Mouse (Mus musculus) midbrain, postnatal 0 days (tissue): ENCODE measurements at regions not wholly inside any gene's neighbourhood (a gene's known extent, or its start where the extent isn't known, plus 50 kb on each side); places are given as distances from the start of the nearest gene placed in this dataset.

Experiments used
- ATAC-seq: fragments of 200-750 bp; cut with Nextera tagmentation; 2 replicates; pipeline ENCODE4 v1.8.0; 2017; ENCODE audit warnings: moderate number of reproducible peaks, mild to moderate bottlenecking, moderate TSS enrichment, moderate library complexity; ENCODE audit not compliant: low FRiP score
- DNase-seq: peaks from one replicate; pipeline ENCODE4 v3.0.0-alpha.2; 2015; ENCODE audit warnings: low spot score
- H3K27ac ChIP-seq: fragments of 300-500 bp; sonication (generic); 2 replicates; pipeline ENCODE4 v1.5.1; 2014; ENCODE audit warnings: low read depth, mild to moderate bottlenecking, low read length, mixed read lengths
- H3K27me3 ChIP-seq: fragments of 300-500 bp; sonication (generic); 2 replicates; pipeline ENCODE4 v1.6.1; 2014; ENCODE audit warnings: low read length, control low read depth, mixed read lengths; ENCODE audit not compliant: insufficient read depth
- H3K36me3 ChIP-seq: fragments of 300-500 bp; sonication (generic); 2 replicates; pipeline ENCODE4 v1.6.1; 2014; ENCODE audit warnings: low read length, control low read depth, mixed read lengths; ENCODE audit not compliant: insufficient read depth
- H3K4me1 ChIP-seq: fragments of 300-500 bp; sonication (generic); 2 replicates; pipeline ENCODE4 v1.6.1; 2014; ENCODE audit warnings: mild to moderate bottlenecking, control low read depth, antibody characterized with exemption, low read length, mixed read lengths; ENCODE audit not compliant: insufficient read depth
- H3K4me2 ChIP-seq: fragments of 300-500 bp; sonication (generic); 2 replicates; pipeline ENCODE4 v1.6.1; 2014; ENCODE audit warnings: low read depth, mild to moderate bottlenecking, low read length, mixed read lengths; ENCODE audit not compliant: poor library complexity, severe bottlenecking
- H3K4me3 ChIP-seq: fragments of 300-500 bp; sonication (generic); 2 replicates; pipeline ENCODE4 v1.5.1; 2014; ENCODE audit warnings: low read depth, mild to moderate bottlenecking, low read length, moderate library complexity
- H3K9ac ChIP-seq: fragments of 300-500 bp; sonication (generic); replicated peaks from 2 replicates; pipeline ENCODE4 v1.6.1; 2014; ENCODE audit warnings: mild to moderate bottlenecking, low read length, moderate library complexity, mixed read lengths; ENCODE audit not compliant: poor library complexity, severe bottlenecking
- H3K9me3 ChIP-seq: fragments of 300-500 bp; sonication (generic); 2 replicates; pipeline ENCODE4 v1.6.1; 2016; ENCODE audit warnings: low read length, control low read depth
- CTCF ChIP-seq: IDR thresholded peaks from 2 replicates; pipeline ENCODE4 v1.5.1; 2016; ENCODE audit warnings: antibody characterized with exemption, mild to moderate bottlenecking
- WGBS: fragments of 180-500 bp; shearing (Covaris S2); extraction: QIAGEN DNeasy Blood & Tissue Kit; methylation state at CpG from one replicate; pipeline ENCODE4 v1.1.7; 2014; 5-methylcytosine and 5-hydroxymethylcytosine counted together

- Histone ChIP-seq H3K9ac (no peak overlapping the region), H3K27me3 (no peaks in the 10 kb centered on the region), H3K9me3 (no peaks in the 10 kb centered on the region), H3K4me2 (no peak overlapping the region), H3K27ac (no peak overlapping the region), H3K36me3 (no peaks in the 10 kb centered on the region), H3K4me3 (no peak overlapping the region), H3K4me1 (no peaks in the 10 kb centered on the region)
- 91% methylated on average over 5 of the region's 5 CpGs for WGBS
- no peak for ATAC-seq
- TF ChIP-seq CTCF = no peak
- DNase-seq = no peak
Observed at GRCm38 (mm10) chr2:147715791-147716190, 331.0 kb downstream of the Foxa2 start.

- Histone ChIP-seq H3K9ac (no peak overlapping the region), H3K4me2 (no peak overlapping the region), H3K4me1 (no peaks in the 10 kb centered on the region), H3K27me3 (no peaks in the 10 kb centered on the region), H3K9me3 (no peaks in the 10 kb centered on the region), H3K36me3 (no peaks in the 10 kb centered on the region), H3K4me3 (no peak overlapping the region), H3K27ac (no peak overlapping the region)
- DNase-seq = peak; percentile 58
- 0 out of 2 replicates have a peak, but pooled peaks have one; percentile 16 for ATAC-seq
- WGBS = 63% methylated on average over 8 of the region's 8 CpGs
- TF ChIP-seq CTCF = no peak
Observed at GRCm38 (mm10) chr2:147710593-147711265, 336.0 kb downstream of the Foxa2 start.

- H3K36me3 ChIP-seq = no peaks in the 10 kb centered on the region
- DNase-seq (no peak), ATAC-seq (no peak)
- H3K4me1 ChIP-seq = no peaks in the 10 kb centered on the region
- no peak overlapping the region for H3K4me2 ChIP-seq
- H3K9me3 ChIP-seq = no peaks in the 10 kb centered on the region
- no peak overlapping the region for H3K9ac ChIP-seq
- no peaks in the 10 kb centered on the region for H3K27me3 ChIP-seq
- H3K4me3 ChIP-seq = no peak overlapping the region
- TF ChIP-seq CTCF = no peak
- no peak overlapping the region for H3K27ac ChIP-seq
Observed at GRCm38 (mm10) chr2:147709799-147710198, 337.0 kb downstream of the Foxa2 start.

- no peak overlapping the region for H3K4me3 ChIP-seq
- H3K27ac ChIP-seq = no peak overlapping the region
- ATAC-seq = no peak
- H3K27me3 ChIP-seq = no peaks in the 10 kb centered on the region
- H3K9ac ChIP-seq = no peak overlapping the region
- H3K36me3 ChIP-seq = no peaks in the 10 kb centered on the region
- TF ChIP-seq CTCF = no peak
- no peaks in the 10 kb centered on the region for H3K9me3 ChIP-seq
- no peak for DNase-seq
- no peaks in the 10 kb centered on the region for H3K4me1 ChIP-seq
- H3K4me2 ChIP-seq = no peak overlapping the region
- 85% methylated on average over 6 of the region's 6 CpGs for WGBS
Observed at GRCm38 (mm10) chr2:147707156-147707555, 339.6 kb downstream of the Foxa2 start.

GRCm38 (mm10) chr2:147703981-147704380 lies 342.3 kb downstream of the Pax1 start:
- no peak for ATAC-seq
- H3K9me3 ChIP-seq = no peaks in the 10 kb centered on the region
- no peak overlapping the region for H3K4me3 ChIP-seq
- no peak for TF ChIP-seq CTCF
- WGBS = 70% methylated on average over 10 of the region's 10 CpGs
- no peak overlapping the region for H3K27ac ChIP-seq
- H3K4me1 ChIP-seq = no peaks in the 10 kb centered on the region
- H3K4me2 ChIP-seq = no peak overlapping the region
- no peak overlapping the region for H3K9ac ChIP-seq
- no peak for DNase-seq
- H3K36me3 ChIP-seq = no peaks in the 10 kb centered on the region
- no peaks in the 10 kb centered on the region for H3K27me3 ChIP-seq

GRCm38 (mm10) chr2:147702330-147703063 lies 340.8 kb downstream of the Pax1 start:
- DNase-seq (no peak), ATAC-seq (no peak)
- no peaks in the 10 kb centered on the region for H3K9me3 ChIP-seq
- no peaks in the 10 kb centered on the region for H3K27me3 ChIP-seq
- no peak overlapping the region for H3K9ac ChIP-seq
- no peaks in the 10 kb centered on the region for H3K4me1 ChIP-seq
- no peak overlapping the region for H3K4me2 ChIP-seq
- WGBS = 18% methylated on average over 6 of the region's 6 CpGs
- no peaks in the 10 kb centered on the region for H3K36me3 ChIP-seq
- no peak overlapping the region for H3K27ac ChIP-seq
- H3K4me3 ChIP-seq = no peak overlapping the region
- TF ChIP-seq CTCF = no peak
